10 mouse cellular contexts compared by ENCODE assay signal in the genomic region with DNA sequence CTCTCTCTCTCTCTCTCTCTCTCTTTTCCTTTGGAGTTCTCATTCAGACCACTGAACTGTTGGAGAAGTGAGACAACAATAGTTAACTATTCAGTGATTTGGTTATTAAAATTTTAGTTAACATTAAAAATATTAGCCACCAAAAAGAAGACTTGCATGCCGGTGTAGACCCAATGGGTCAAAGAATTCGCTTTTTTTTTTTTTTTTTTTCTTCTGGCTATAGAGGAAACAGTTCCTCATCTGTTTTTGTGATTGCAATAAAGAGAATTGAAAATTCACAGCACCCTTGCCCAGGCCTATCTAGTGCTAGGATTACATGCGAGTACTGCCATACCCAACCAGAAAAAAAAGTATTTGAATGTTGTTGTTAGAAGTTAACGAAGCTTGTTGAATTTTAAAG. TPM values are rescaled to one million over a fixed set of nuclear protein-coding genes. Genes with fewer than 3 reads are reported as not detected.
DNase-seq lines count a peak whose midpoint lies in the region; ATAC-seq and TF ChIP-seq lines count a peak whose summit lies in the region.
"Had no signal": no experiment of that assay in that cellular context is flagged by ENCODE, and none has a peak within 500 bp of the region (broad histone marks: within the 10 kb centered on the region; RNA-seq: fewer than 3 reads in every experiment).

No protein-coding gene starts in this region.

- peak overlapping the region; percentile 85 for H3K4me3 ChIP-seq in lung, embryonic 16.5 days (ENCODE audit: low read length)
- H3K4me3 ChIP-seq in forebrain, embryonic 13.5 days = peak overlapping the region; percentile 80
- H3K4me3 ChIP-seq in limb, embryonic 14.5 days (replicated peaks; ENCODE audit: low read length) = peak overlapping the region; percentile 95
- H3K4me3 ChIP-seq in stomach, embryonic 15.5 days (replicated peaks) = peak overlapping the region; percentile 93; the same call in 1 of the 2 replicates

- no peak for DNase-seq in lung, postnatal 10 days
- no peak for DNase-seq in limb, embryonic 14.5 days (ENCODE audit: low spot score)
- DNase-seq in adrenal gland, adult (ENCODE audit: inconsistent age in 2 of 2, low spot score in 1 of 2) = no peak
- DNase-seq in thymus, adult 18-20 months = no peak
- no peak for DNase-seq in kidney, postnatal 4 days
- DNase-seq: cerebellum, adult 8-10 months; gastrocnemius, adult 2 months had no signal

- ATAC-seq in lung, embryonic 16.5 days (ENCODE audit: low read depth) = no peak
- no peak for ATAC-seq in forebrain, embryonic 13.5 days
- no peak for ATAC-seq in limb, embryonic 14.5 days (ENCODE audit: low FRiP score, low read depth)
- no peak for ATAC-seq in stomach, embryonic 15.5 days (ENCODE audit: insufficient read depth, low FRiP score, low read depth)

- peak overlapping the region; percentile 71 for H3K4me2 ChIP-seq in lung, embryonic 16.5 days (ENCODE audit: low read depth, low read length)
- peak overlapping the region; percentile 69 for H3K4me2 ChIP-seq in forebrain, embryonic 13.5 days
- H3K4me2 ChIP-seq in limb, embryonic 14.5 days (replicated peaks; ENCODE audit: low read depth, low read length, severe bottlenecking) = peak overlapping the region; percentile 42
- peak overlapping the region; percentile 72; the same call in 1 of the 2 replicates for H3K4me2 ChIP-seq in stomach, embryonic 15.5 days

- H3K9me3 ChIP-seq in lung, embryonic 16.5 days (ENCODE audit: control insufficient read depth, low read length) = no peaks in the 10 kb centered on the region
- no peaks in the 10 kb centered on the region for H3K9me3 ChIP-seq in forebrain, embryonic 13.5 days (replicated peaks)
- no peaks in the 10 kb centered on the region for H3K9me3 ChIP-seq in limb, embryonic 14.5 days (ENCODE audit: control insufficient read depth, low read length)
- H3K9me3 ChIP-seq in stomach, embryonic 15.5 days = no peaks in the 10 kb centered on the region

- H3K9ac ChIP-seq in lung, embryonic 16.5 days (ENCODE audit: low read length) = no peak overlapping the region
- H3K9ac ChIP-seq in forebrain, embryonic 13.5 days = 0 out of 2 replicates have a peak overlapping the region, but pooled peaks have one; percentile 85
- peak overlapping the region; percentile 96; the same call in 1 of the 2 replicates for H3K9ac ChIP-seq in limb, embryonic 14.5 days (ENCODE audit: low read depth, low read length, severe bottlenecking)
- no peak overlapping the region for H3K9ac ChIP-seq in stomach, embryonic 15.5 days

- peaks cover 32% of the 10 kb centered on the region for H3K36me3 ChIP-seq in lung, embryonic 16.5 days (ENCODE audit: control insufficient read depth, insufficient read depth, low read length)
- H3K36me3 ChIP-seq in forebrain, embryonic 13.5 days (ENCODE audit: poor library complexity, severe bottlenecking) = peaks cover 34% of the 10 kb centered on the region
- peaks cover 44% of the 10 kb centered on the region for H3K36me3 ChIP-seq in limb, embryonic 14.5 days (ENCODE audit: control insufficient read depth, insufficient read depth, low read length)
- peaks cover 14% of the 10 kb centered on the region for H3K36me3 ChIP-seq in stomach, embryonic 15.5 days

- H3K27me3 ChIP-seq in lung, embryonic 16.5 days (ENCODE audit: control insufficient read depth, insufficient read depth, low read depth, low read length) = no peaks in the 10 kb centered on the region
- no peaks in the 10 kb centered on the region for H3K27me3 ChIP-seq in forebrain, embryonic 13.5 days
- H3K27me3 ChIP-seq in limb, embryonic 14.5 days (ENCODE audit: control insufficient read depth, insufficient read depth, low read length) = no peaks in the 10 kb centered on the region
- H3K27me3 ChIP-seq in stomach, embryonic 15.5 days (replicated peaks) = no peaks in the 10 kb centered on the region

- no peak for TF ChIP-seq POLR2A in limb, embryonic 14.5 days (IDR thresholded peaks at IDR 0.05; ENCODE audit: borderline replicate concordance, extremely low read depth, insufficient read depth, insufficient read length)

- peaks cover 12% of the 10 kb centered on the region for H3K4me1 ChIP-seq in lung, embryonic 16.5 days (replicated peaks; ENCODE audit: control insufficient read depth, insufficient read depth, low read length)
- H3K4me1 ChIP-seq in forebrain, embryonic 13.5 days = peaks cover 15% of the 10 kb centered on the region
- peaks cover 15% of the 10 kb centered on the region for H3K4me1 ChIP-seq in limb, embryonic 14.5 days (ENCODE audit: control insufficient read depth, insufficient read depth, low read length)
- 0 out of 2 replicates have a peak, but pooled peaks cover 6% of the 10 kb centered on the region for H3K4me1 ChIP-seq in stomach, embryonic 15.5 days

- no peak overlapping the region for H3K27ac ChIP-seq in lung, embryonic 16.5 days (ENCODE audit: low read length)
- no peak overlapping the region for H3K27ac ChIP-seq in forebrain, embryonic 13.5 days
- H3K27ac ChIP-seq in limb, embryonic 14.5 days (replicated peaks; ENCODE audit: low read depth, low read length) = no peak overlapping the region
- no peak overlapping the region for H3K27ac ChIP-seq in stomach, embryonic 15.5 days

- whole genome bisulfite sequencing in lung, embryonic 16.5 days = 59% methylated on average over 4 of the region's 4 CpGs
- 57% methylated on average over 4 of the region's 4 CpGs for whole genome bisulfite sequencing in forebrain, embryonic 13.5 days
- 65% methylated on average over 4 of the region's 4 CpGs for WGBS in limb, embryonic 14.5 days
- WGBS in stomach, embryonic 15.5 days = 66% methylated on average over 4 of the region's 4 CpGs

RNA-seq across cellular contexts. Expression of gene Rest, which starts 2.1 kb away (rescaled TPM):
- 29.0 and 30.0 TPM in 2 replicates for polyA plus RNA-seq in lung, embryonic 16.5 days (2015; fragmentation: Nextera tagmentation; extraction: Ambion mirVana)
- polyA plus RNA-seq in forebrain, embryonic 13.5 days (2015; fragmentation: Nextera tagmentation; extraction: Ambion mirVana) = 11.1 and 13.1 TPM in 2 replicates
- polyA plus RNA-seq in limb, embryonic 14.5 days (2012; rRNA removed) = 27.9 and 28.2 TPM in 2 replicates
- 47.0 and 58.2 TPM in 2 replicates for polyA plus RNA-seq in limb, embryonic 14.5 days (2014; fragmentation: Nextera tagmentation; extraction: Ambion mirVana)
- polyA plus RNA-seq in stomach, embryonic 15.5 days (2015; fragmentation: Nextera tagmentation; extraction: Ambion mirVana) = 27.1 and 28.7 TPM in 2 replicates

RNA-seq across cellular contexts. Expression of gene Noa1, which starts 42.4 kb away (rescaled TPM):
- polyA plus RNA-seq in lung, embryonic 16.5 days (2015; fragmentation: Nextera tagmentation; extraction: Ambion mirVana) = 21.5 and 25.8 TPM in 2 replicates
- 33.8 and 35.8 TPM in 2 replicates for polyA plus RNA-seq in forebrain, embryonic 13.5 days (2015; fragmentation: Nextera tagmentation; extraction: Ambion mirVana)
- 19.2 and 19.6 TPM in 2 replicates for polyA plus RNA-seq in limb, embryonic 14.5 days (2012; rRNA removed)
- polyA plus RNA-seq in limb, embryonic 14.5 days (2014; fragmentation: Nextera tagmentation; extraction: Ambion mirVana) = 23.7 and 25.9 TPM in 2 replicates
- polyA plus RNA-seq in stomach, embryonic 15.5 days (2015; fragmentation: Nextera tagmentation; extraction: Ambion mirVana) = 32.0 and 32.2 TPM in 2 replicates

RNA-seq across cellular contexts. Expression of gene Polr2b, which starts 42.5 kb away (rescaled TPM):
- polyA plus RNA-seq in lung, embryonic 16.5 days (2015; fragmentation: Nextera tagmentation; extraction: Ambion mirVana) = 56.2 and 60.9 TPM in 2 replicates
- polyA plus RNA-seq in forebrain, embryonic 13.5 days (2015; fragmentation: Nextera tagmentation; extraction: Ambion mirVana) = 82.5 and 87.1 TPM in 2 replicates
- polyA plus RNA-seq in limb, embryonic 14.5 days (2012; rRNA removed) = 37.7 and 44.8 TPM in 2 replicates
- 56.6 and 61.0 TPM in 2 replicates for polyA plus RNA-seq in limb, embryonic 14.5 days (2014; fragmentation: Nextera tagmentation; extraction: Ambion mirVana)
- polyA plus RNA-seq in stomach, embryonic 15.5 days (2015; fragmentation: Nextera tagmentation; extraction: Ambion mirVana) = 52.1 and 56.3 TPM in 2 replicates

RNA-seq across cellular contexts. Expression of gene Spink2, which starts 56.2 kb away (rescaled TPM):
- 2.7 and 3.8 TPM in 2 replicates for polyA plus RNA-seq in lung, embryonic 16.5 days (2015; fragmentation: Nextera tagmentation; extraction: Ambion mirVana)
- polyA plus RNA-seq in forebrain, embryonic 13.5 days (2015; fragmentation: Nextera tagmentation; extraction: Ambion mirVana) = 0.94 and 1.4 TPM in 2 replicates
- polyA plus RNA-seq in limb, embryonic 14.5 days (2012; rRNA removed) = 4.6 TPM in 2 replicates
- 3.7 and 3.8 TPM in 2 replicates for polyA plus RNA-seq in limb, embryonic 14.5 days (2014; fragmentation: Nextera tagmentation; extraction: Ambion mirVana)
- 1.6 and 1.9 TPM in 2 replicates for polyA plus RNA-seq in stomach, embryonic 15.5 days (2015; fragmentation: Nextera tagmentation; extraction: Ambion mirVana)

Comparison
In these comparisons a context has a peak if more than half of its experiments do, and no peak if none do; other contexts are left out.
1. H3K9ac ChIP-seq: peak in forebrain, embryonic 13.5 days (single experiment) and limb, embryonic 14.5 days (single experiment); none in lung, embryonic 16.5 days (single experiment) and stomach, embryonic 15.5 days (single experiment).
2. Peak in every context shown above with its lines, with median percentiles within 50 percentile points of each other: H3K4me2 ChIP-seq and H3K4me3 ChIP-seq.